Mouse (Mus musculus): ENCODE results near the gene Aldh16a1. TPM values are rescaled to one million over a fixed set of nuclear protein-coding genes. Genes with fewer than 3 reads are reported as not detected.

The Aldh16a1 gene
- polyA plus RNA-seq, 2 experiments = 40.0 to 45.6 TPM

DNA sequence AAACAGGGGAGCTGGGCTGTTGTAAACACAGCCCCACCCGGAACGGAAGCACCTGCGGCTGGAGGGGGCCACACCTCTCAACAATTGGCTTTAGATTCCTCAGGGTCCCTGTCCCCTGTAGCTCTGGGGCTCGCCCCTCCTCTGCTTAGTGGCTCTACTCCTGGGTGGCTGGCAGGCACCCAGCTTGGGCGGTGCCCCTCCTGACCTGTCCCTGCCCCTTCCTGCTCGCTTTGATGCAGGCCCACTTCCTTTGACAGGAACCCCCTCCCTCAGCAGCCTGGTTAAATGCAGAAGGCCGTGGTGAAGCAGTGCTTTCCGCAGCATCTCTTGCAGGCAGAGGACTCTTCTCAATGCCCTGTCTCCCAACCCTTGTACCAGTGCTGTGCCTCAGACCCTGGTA is 33.0 kb downstream of the Aldh16a1 start:
- DNase-seq (ENCODE audit: low spot score) = no peak
- no peak overlapping the region for H3K4me3 ChIP-seq (replicated peaks; ENCODE audit: low read length)
- peaks cover 20% of the 10 kb centered on the region for H3K4me1 ChIP-seq (ENCODE audit: control insufficient read depth, insufficient read depth, low read length)
- H3K4me2 ChIP-seq (replicated peaks; ENCODE audit: low read depth, low read length, severe bottlenecking) = no peak overlapping the region
- no peak for ATAC-seq (ENCODE audit: low FRiP score, low read depth)
- H3K27me3 ChIP-seq (ENCODE audit: control insufficient read depth, insufficient read depth, low read length) = no peaks in the 10 kb centered on the region
- 68% methylated on average over 8 of the region's 8 CpGs for WGBS
- peaks cover 65% of the 10 kb centered on the region for H3K36me3 ChIP-seq (ENCODE audit: control insufficient read depth, insufficient read depth, low read length)
- no peak for TF ChIP-seq POLR2A (IDR thresholded peaks at IDR 0.05; ENCODE audit: borderline replicate concordance, extremely low read depth, insufficient read depth, insufficient read length)
- H3K9ac ChIP-seq (ENCODE audit: low read depth, low read length, severe bottlenecking) = 0 out of 2 replicates have a peak overlapping the region, but pooled peaks have one; percentile 2
- H3K9me3 ChIP-seq (ENCODE audit: control insufficient read depth, low read length) = no peaks in the 10 kb centered on the region
- no peak overlapping the region for H3K27ac ChIP-seq (replicated peaks; ENCODE audit: low read depth, low read length)

DNA sequence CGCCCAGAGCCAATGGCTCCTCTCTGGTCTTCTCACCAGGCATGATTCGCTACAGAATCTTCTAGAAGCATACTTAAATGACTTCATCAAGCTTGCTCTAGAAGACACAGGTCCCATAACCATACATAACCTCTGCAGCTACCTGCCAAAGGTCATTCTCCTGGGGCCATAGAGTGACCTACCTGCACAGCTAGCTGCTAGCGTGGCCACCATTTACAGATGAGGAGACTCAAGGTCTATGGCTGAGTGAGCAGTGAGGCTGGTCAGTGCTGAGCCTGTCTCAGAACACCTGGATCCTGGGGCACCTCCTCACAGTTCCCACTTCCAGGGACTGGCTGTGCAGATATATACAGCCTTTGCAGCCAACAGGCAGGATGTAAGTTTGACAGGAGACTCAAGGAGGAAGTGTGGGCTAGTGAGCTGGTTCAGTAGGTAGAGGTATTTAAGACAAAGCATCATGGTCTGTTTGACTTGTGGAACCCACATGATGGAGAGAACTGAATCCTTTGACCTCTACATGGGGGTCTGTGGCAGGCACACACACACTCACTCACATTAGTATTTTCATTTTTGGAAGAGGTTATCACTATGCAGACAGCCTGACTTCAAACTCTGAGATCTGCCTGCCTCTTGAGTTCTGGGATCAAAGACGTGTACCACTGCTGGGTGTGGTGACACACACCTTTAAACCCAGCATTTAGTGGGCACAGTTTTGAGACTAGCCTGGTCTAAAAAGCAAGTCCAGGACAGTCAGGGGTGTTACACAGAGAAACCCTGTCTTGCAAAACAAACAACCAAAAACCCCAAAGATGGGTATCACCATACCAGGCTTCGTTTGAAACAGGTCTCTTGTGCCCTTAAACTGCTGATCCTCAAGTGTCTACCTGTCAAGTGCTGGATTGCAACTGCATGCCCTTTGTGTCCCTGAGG is 34.3 kb downstream of the Aldh16a1 start:
- Histone ChIP-seq H3K4me3 (replicated peaks; ENCODE audit: low read length) (no peak overlapping the region), H3K27ac (replicated peaks; ENCODE audit: low read depth, low read length) (no peak overlapping the region), H3K9me3 (ENCODE audit: control insufficient read depth, low read length) (no peaks in the 10 kb centered on the region), H3K9ac (ENCODE audit: low read depth, low read length, severe bottlenecking) (no peak overlapping the region), H3K36me3 (ENCODE audit: control insufficient read depth, insufficient read depth, low read length) (peaks cover 51% of the 10 kb centered on the region), H3K27me3 (ENCODE audit: control insufficient read depth, insufficient read depth, low read length) (no peaks in the 10 kb centered on the region), H3K4me2 (replicated peaks; ENCODE audit: low read depth, low read length, severe bottlenecking) (no peak overlapping the region), H3K4me1 (ENCODE audit: control insufficient read depth, insufficient read depth, low read length) (peaks cover 13% of the 10 kb centered on the region)
- ATAC-seq (ENCODE audit: low FRiP score, low read depth) (no peak), DNase-seq (ENCODE audit: low spot score) (no peak)
- no peak for TF ChIP-seq POLR2A (IDR thresholded peaks at IDR 0.05; ENCODE audit: borderline replicate concordance, extremely low read depth, insufficient read depth, insufficient read length)
- WGBS = 85% methylated on average over 5 of the region's 5 CpGs

DNA sequence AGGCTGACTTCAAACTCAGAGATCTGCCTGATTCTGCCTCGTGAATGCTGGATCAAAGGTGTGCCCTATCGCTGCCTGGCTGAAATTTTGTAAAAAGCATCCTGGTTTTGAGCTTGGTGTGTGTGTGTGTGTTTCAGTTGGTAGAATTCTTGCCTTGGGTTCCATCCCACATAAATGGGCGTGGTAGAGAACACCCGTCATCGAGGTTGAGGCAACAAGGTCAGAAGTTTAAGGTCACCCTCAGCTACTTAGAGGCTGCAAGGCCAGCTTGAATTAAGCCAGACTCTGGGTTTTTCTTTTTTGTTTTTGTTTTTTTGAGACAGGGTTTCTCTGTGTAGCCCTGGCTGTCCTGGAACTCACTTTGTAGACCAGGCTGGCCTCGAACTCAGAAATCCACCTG is 36.0 kb downstream of the Aldh16a1 start:
- Histone ChIP-seq H3K4me3 (replicated peaks; ENCODE audit: low read length) (no peak overlapping the region), H3K27me3 (ENCODE audit: control insufficient read depth, insufficient read depth, low read length) (no peaks in the 10 kb centered on the region), H3K9me3 (ENCODE audit: control insufficient read depth, low read length) (no peaks in the 10 kb centered on the region), H3K9ac (ENCODE audit: low read depth, low read length, severe bottlenecking) (no peak overlapping the region), H3K4me1 (ENCODE audit: control insufficient read depth, insufficient read depth, low read length) (peaks cover 9% of the 10 kb centered on the region), H3K27ac (replicated peaks; ENCODE audit: low read depth, low read length) (no peak overlapping the region), H3K36me3 (ENCODE audit: control insufficient read depth, insufficient read depth, low read length) (peaks cover 46% of the 10 kb centered on the region), H3K4me2 (replicated peaks; ENCODE audit: low read depth, low read length, severe bottlenecking) (no peak overlapping the region)
- TF ChIP-seq POLR2A (IDR thresholded peaks at IDR 0.05; ENCODE audit: borderline replicate concordance, extremely low read depth, insufficient read depth, insufficient read length) = no peak
- WGBS = 84% methylated on average over 6 of the region's 6 CpGs
- DNase-seq (ENCODE audit: low spot score) = no peak
- no peak for ATAC-seq (ENCODE audit: low FRiP score, low read depth)

GRCm38 (mm10) chr7:45117566-45117965 is 36.8 kb downstream of the Aldh16a1 start:
- Histone ChIP-seq H3K9me3 (ENCODE audit: control insufficient read depth, low read length) (no peaks in the 10 kb centered on the region), H3K36me3 (ENCODE audit: control insufficient read depth, insufficient read depth, low read length) (peaks cover 39% of the 10 kb centered on the region), H3K4me2 (replicated peaks; ENCODE audit: low read depth, low read length, severe bottlenecking) (no peak overlapping the region), H3K9ac (ENCODE audit: low read depth, low read length, severe bottlenecking) (no peak overlapping the region), H3K4me3 (replicated peaks; ENCODE audit: low read length) (no peak overlapping the region), H3K27me3 (ENCODE audit: control insufficient read depth, insufficient read depth, low read length) (no peaks in the 10 kb centered on the region), H3K27ac (replicated peaks; ENCODE audit: low read depth, low read length) (no peak overlapping the region), H3K4me1 (ENCODE audit: control insufficient read depth, insufficient read depth, low read length) (0 out of 2 replicates have a peak, but pooled peaks cover 4% of the 10 kb centered on the region)
- ATAC-seq (ENCODE audit: low FRiP score, low read depth) (no peak), DNase-seq (ENCODE audit: low spot score) (no peak)
- no peak for TF ChIP-seq POLR2A (IDR thresholded peaks at IDR 0.05; ENCODE audit: borderline replicate concordance, extremely low read depth, insufficient read depth, insufficient read length)
- WGBS = 82% methylated on average over 8 of the region's 8 CpGs

- ATAC-seq (ENCODE audit: low FRiP score, low read depth) (no peak), DNase-seq (ENCODE audit: low spot score) (no peak)
- no peak overlapping the region for H3K4me2 ChIP-seq (replicated peaks; ENCODE audit: low read depth, low read length, severe bottlenecking)
- H3K27ac ChIP-seq (replicated peaks; ENCODE audit: low read depth, low read length) = no peak overlapping the region
- H3K4me1 ChIP-seq (ENCODE audit: control insufficient read depth, insufficient read depth, low read length) = no peaks in the 10 kb centered on the region
- no peaks in the 10 kb centered on the region for H3K27me3 ChIP-seq (ENCODE audit: control insufficient read depth, insufficient read depth, low read length)
- no peaks in the 10 kb centered on the region for H3K9me3 ChIP-seq (ENCODE audit: control insufficient read depth, low read length)
- TF ChIP-seq POLR2A (IDR thresholded peaks at IDR 0.05; ENCODE audit: borderline replicate concordance, extremely low read depth, insufficient read depth, insufficient read length) = no peak
- no peak overlapping the region for H3K4me3 ChIP-seq (replicated peaks; ENCODE audit: low read length)
- H3K36me3 ChIP-seq (ENCODE audit: control insufficient read depth, insufficient read depth, low read length) = 0 out of 2 replicates have a peak, but pooled peaks cover 2% of the 10 kb centered on the region
- 72% methylated on average over 2 of the region's 2 CpGs for WGBS
- no peak overlapping the region for H3K9ac ChIP-seq (ENCODE audit: low read depth, low read length, severe bottlenecking)
These were observed 40.9 kb downstream of the Aldh16a1 start for GRCm38 (mm10) chr7:45113476-45113875.
